Mouse (Mus musculus): ENCODE results near the gene Ube2m. TPM values are rescaled to one million over a fixed set of nuclear protein-coding genes. Genes with fewer than 3 reads are reported as not detected.

Gene Ube2m
- total RNA-seq, 1 experiment = 92.8 TPM

- TF ChIP-seq ZNF384 (IDR thresholded peaks at IDR 0.05; ENCODE audit: low read depth, low read length) = no peak
- no peak for TF ChIP-seq MAFK (IDR thresholded peaks at IDR 0.05; ENCODE audit: insufficient read depth, low read depth, low read length)
- no peak for TF ChIP-seq CHD2 (IDR thresholded peaks at IDR 0.05; ENCODE audit: low read depth, low read length)
- no peak for TF ChIP-seq ZC3H11A (IDR thresholded peaks at IDR 0.05; ENCODE audit: borderline replicate concordance, low read depth, low read length)
- no peak for TF ChIP-seq HCFC1 (IDR thresholded peaks at IDR 0.05; ENCODE audit: borderline replicate concordance, insufficient read depth, low read length)
- in situ Hi-C loops (cut with MboI; ENCODE audit: low sequenced_read_pairs in 2 of 2, unreplicated experiment in 2 of 2) = no loop called here
- no peak for DNase-seq (ENCODE audit: low read depth, low spot score)
- Histone ChIP-seq H3K9me3 (ENCODE audit: control insufficient read depth, insufficient read depth, low read depth, low read length) (no peaks in the 10 kb centered on the region), H3K36me3 (ENCODE audit: control insufficient read depth, insufficient read depth, low read length, poor library complexity, severe bottlenecking) (no peaks in the 10 kb centered on the region; the same call in 1 of the 2 replicates), H3K27ac (ENCODE audit: insufficient read depth, low read depth, low read length, poor library complexity, severe bottlenecking) (peak overlapping the region; percentile 22; the same call in 1 of the 2 replicates), H3K4me1 (ENCODE audit: control insufficient read depth in 2 of 2, insufficient read depth in 2 of 2, low read length in 2 of 2, poor library complexity in 1 of 2) (peaks cover 0 to 7% of the 10 kb centered on the region in 2 experiments; a peak in 2 of 4 replicates), H3K9ac (ENCODE audit: insufficient read depth, low read depth, low read length, poor library complexity, severe bottlenecking) (peak overlapping the region; percentile 61), H3K4me3 (ENCODE audit: insufficient read depth in 1 of 2, low read depth in 1 of 2, low read length in 2 of 2, poor library complexity in 1 of 2, severe bottlenecking in 1 of 2) (peak overlapping the region; percentile 63 to 78)
These were observed 31.5 kb downstream of the Ube2m start for GRCm38 (mm10) chr7:13006531-13006930.

GRCm38 (mm10) chr7:13006011-13006410 is 32.1 kb downstream of the Ube2m start:
- in situ Hi-C loops (cut with MboI; ENCODE audit: low sequenced_read_pairs in 2 of 2, unreplicated experiment in 2 of 2) = no loop called here
- H3K9ac ChIP-seq (ENCODE audit: insufficient read depth, low read depth, low read length, poor library complexity, severe bottlenecking) = peak overlapping the region; percentile 61

GRCm38 (mm10) chr7:13003380-13003779 is 34.7 kb downstream of the Ube2m start:
- Histone ChIP-seq H3K4me1 (ENCODE audit: control insufficient read depth in 2 of 2, insufficient read depth in 2 of 2, low read length in 2 of 2, poor library complexity in 1 of 2) (peaks cover 0 to 7% of the 10 kb centered on the region in 2 experiments; a peak in 1 of 4 replicates), H3K9me3 (ENCODE audit: control insufficient read depth, insufficient read depth, low read depth, low read length) (no peaks in the 10 kb centered on the region), H3K27ac (ENCODE audit: insufficient read depth, low read depth, low read length, poor library complexity, severe bottlenecking) (no peak overlapping the region), H3K4me3 (ENCODE audit: insufficient read depth in 1 of 2, low read depth in 1 of 2, low read length in 2 of 2, poor library complexity in 1 of 2, severe bottlenecking in 1 of 2) (no peak overlapping the region), H3K9ac (ENCODE audit: insufficient read depth, low read depth, low read length, poor library complexity, severe bottlenecking) (no peak overlapping the region), H3K36me3 (ENCODE audit: control insufficient read depth, insufficient read depth, low read length, poor library complexity, severe bottlenecking) (no peaks in the 10 kb centered on the region; the same call in 1 of the 2 replicates)
- in situ Hi-C loops (cut with MboI; ENCODE audit: low sequenced_read_pairs in 2 of 2, unreplicated experiment in 2 of 2) = no loop called here
- TF ChIP-seq MAFK (IDR thresholded peaks at IDR 0.05; ENCODE audit: insufficient read depth, low read depth, low read length) (no peak), ZNF384 (IDR thresholded peaks at IDR 0.05; ENCODE audit: low read depth, low read length) (no peak), CHD2 (IDR thresholded peaks at IDR 0.05; ENCODE audit: low read depth, low read length) (no peak), HCFC1 (IDR thresholded peaks at IDR 0.05; ENCODE audit: borderline replicate concordance, insufficient read depth, low read length) (no peak), ZC3H11A (IDR thresholded peaks at IDR 0.05; ENCODE audit: borderline replicate concordance, low read depth, low read length) (no peak)
- DNase-seq (ENCODE audit: low read depth, low spot score) = no peak

More at GRCm38 (mm10) chr7:13006011-13006410, 32.1 kb downstream of the Ube2m start:
- no peak for DNase-seq (ENCODE audit: low read depth, low spot score)
- H3K9me3 ChIP-seq (ENCODE audit: control insufficient read depth, insufficient read depth, low read depth, low read length) = no peaks in the 10 kb centered on the region
- TF ChIP-seq ZNF384 (IDR thresholded peaks at IDR 0.05; ENCODE audit: low read depth, low read length) (no peak), HCFC1 (IDR thresholded peaks at IDR 0.05; ENCODE audit: borderline replicate concordance, insufficient read depth, low read length) (no peak), ZC3H11A (IDR thresholded peaks at IDR 0.05; ENCODE audit: borderline replicate concordance, low read depth, low read length) (no peak)
- no peaks in the 10 kb centered on the region; the same call in 1 of the 2 replicates for H3K36me3 ChIP-seq (ENCODE audit: control insufficient read depth, insufficient read depth, low read length, poor library complexity, severe bottlenecking)
- peaks cover 0 to 7% of the 10 kb centered on the region in 2 experiments; a peak in 1 of 4 replicates for H3K4me1 ChIP-seq (ENCODE audit: control insufficient read depth in 2 of 2, insufficient read depth in 2 of 2, low read length in 2 of 2, poor library complexity in 1 of 2)
- H3K27ac ChIP-seq (ENCODE audit: insufficient read depth, low read depth, low read length, poor library complexity, severe bottlenecking) = peak overlapping the region; percentile 22; the same call in 1 of the 2 replicates
- H3K4me3 ChIP-seq (ENCODE audit: insufficient read depth in 1 of 2, low read depth in 1 of 2, low read length in 2 of 2, poor library complexity in 1 of 2, severe bottlenecking in 1 of 2) = peak overlapping the region; percentile 63 to 78

DNA sequence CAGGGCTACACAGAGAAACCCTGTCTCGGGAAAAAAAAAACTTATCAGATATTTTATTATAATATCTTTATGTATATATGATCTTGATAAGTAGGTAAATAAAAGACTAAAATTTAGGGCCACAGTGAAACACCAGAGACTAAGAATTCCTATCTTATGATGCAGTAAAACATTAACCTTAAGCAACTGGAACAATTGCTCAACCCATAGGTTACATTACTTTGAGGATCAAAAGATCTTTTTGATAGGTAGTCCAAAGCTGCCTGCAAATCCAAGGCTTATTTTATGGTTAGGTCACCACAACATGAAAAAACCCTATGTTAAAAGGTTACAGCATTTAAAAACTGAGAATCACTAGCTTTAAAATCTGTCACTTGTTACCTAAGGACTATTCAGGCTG is 36.5 kb downstream of the Ube2m start:
- no peak for DNase-seq (ENCODE audit: low read depth, low spot score)
- Histone ChIP-seq H3K27ac (ENCODE audit: insufficient read depth, low read depth, low read length, poor library complexity, severe bottlenecking) (no peak overlapping the region), H3K4me3 (ENCODE audit: insufficient read depth in 1 of 2, low read depth in 1 of 2, low read length in 2 of 2, poor library complexity in 1 of 2, severe bottlenecking in 1 of 2) (no peak overlapping the region), H3K9me3 (ENCODE audit: control insufficient read depth, insufficient read depth, low read depth, low read length) (no peaks in the 10 kb centered on the region), H3K36me3 (ENCODE audit: control insufficient read depth, insufficient read depth, low read length, poor library complexity, severe bottlenecking) (no peaks in the 10 kb centered on the region; the same call in 1 of the 2 replicates), H3K4me1 (ENCODE audit: control insufficient read depth in 2 of 2, insufficient read depth in 2 of 2, low read length in 2 of 2, poor library complexity in 1 of 2) (peaks cover 0 to 4% of the 10 kb centered on the region in 2 experiments; a peak in 1 of 4 replicates), H3K9ac (ENCODE audit: insufficient read depth, low read depth, low read length, poor library complexity, severe bottlenecking) (no peak overlapping the region)
- in situ Hi-C loops (cut with MboI; ENCODE audit: low sequenced_read_pairs in 2 of 2, unreplicated experiment in 2 of 2) = no loop called here
- no peak for TF ChIP-seq CHD2 (IDR thresholded peaks at IDR 0.05; ENCODE audit: low read depth, low read length)
- no peak for TF ChIP-seq MAFK (IDR thresholded peaks at IDR 0.05; ENCODE audit: insufficient read depth, low read depth, low read length)
- no peak for TF ChIP-seq ZNF384 (IDR thresholded peaks at IDR 0.05; ENCODE audit: low read depth, low read length)
- no peak for TF ChIP-seq HCFC1 (IDR thresholded peaks at IDR 0.05; ENCODE audit: borderline replicate concordance, insufficient read depth, low read length)
- TF ChIP-seq ZC3H11A (IDR thresholded peaks at IDR 0.05; ENCODE audit: borderline replicate concordance, low read depth, low read length) = no peak
